Mouse (Mus musculus) brain, embryonic 14.5 days (tissue): ENCODE measurements around the gene Kcnip1.

Experiments used
- CTCF ChIP-seq: fragments of 200-500 bp; IDR thresholded peaks from 2 replicates; pipeline ENCODE4 v1.5.1; 2012; ENCODE audit warnings: inconsistent platforms, mild to moderate bottlenecking, moderate library complexity, borderline replicate concordance; ENCODE audit not compliant: insufficient read depth, insufficient read length; ENCODE audit errors: extremely low read depth
- POLR2A ChIP-seq: fragments of 200-500 bp; IDR thresholded peaks from 2 replicates; pipeline ENCODE4 v1.6.1; 2012; ENCODE audit warnings: mild to moderate bottlenecking, inconsistent platforms, borderline replicate concordance; ENCODE audit not compliant: poor library complexity, insufficient read depth, insufficient read length, severe bottlenecking; ENCODE audit errors: extremely low read depth

DNA sequence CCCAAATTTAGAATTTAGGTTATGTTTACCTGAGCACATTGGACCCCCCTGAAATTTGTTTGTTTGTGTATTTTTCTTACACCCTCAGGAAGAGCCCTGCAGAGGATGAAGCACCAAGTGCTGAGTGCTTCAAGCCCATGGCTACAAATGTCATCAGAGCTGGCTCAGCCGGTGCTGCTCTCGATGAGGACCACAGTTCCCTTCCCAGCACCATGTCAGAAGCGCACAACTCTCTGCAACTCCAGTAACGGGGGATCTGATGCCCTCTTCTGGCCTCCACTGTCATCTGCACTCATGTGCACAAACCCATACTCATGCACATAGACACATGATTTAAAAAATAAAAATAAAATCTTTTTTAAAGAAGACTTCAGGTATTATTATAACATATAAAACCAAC lies 128.7 kb downstream of the Kcnip1 start:
- no peak for TF ChIP-seq POLR2A
- no peak for TF ChIP-seq CTCF
